Mouse (Mus musculus) gastrocnemius, postnatal 10 days (tissue): ENCODE data around the gene Zkscan5. TPM values are rescaled to one million over a fixed set of nuclear protein-coding genes. Genes with fewer than 3 reads are reported as not detected.
"Not testable (repeated sequence)": the region's sequence is repeated elsewhere in the genome, so short reads cannot be mapped to it uniquely, and the experiment has no call there.

ENCODE experiments used
- DNase-seq: peaks from one replicate; pipeline ENCODE4 v3.0.0; 2021; ENCODE audit warnings: mixed read lengths
- total RNA-seq, 2 experiments: library from RNA; stranded (reverse); gene quantifications; 2 replicates each; pipeline ENCODE4 v1.2.3; 2021

The Zkscan5 gene
- total RNA-seq, 2 experiments from 2014 or later, result 7.7 to 9.9 TPM

DNA sequence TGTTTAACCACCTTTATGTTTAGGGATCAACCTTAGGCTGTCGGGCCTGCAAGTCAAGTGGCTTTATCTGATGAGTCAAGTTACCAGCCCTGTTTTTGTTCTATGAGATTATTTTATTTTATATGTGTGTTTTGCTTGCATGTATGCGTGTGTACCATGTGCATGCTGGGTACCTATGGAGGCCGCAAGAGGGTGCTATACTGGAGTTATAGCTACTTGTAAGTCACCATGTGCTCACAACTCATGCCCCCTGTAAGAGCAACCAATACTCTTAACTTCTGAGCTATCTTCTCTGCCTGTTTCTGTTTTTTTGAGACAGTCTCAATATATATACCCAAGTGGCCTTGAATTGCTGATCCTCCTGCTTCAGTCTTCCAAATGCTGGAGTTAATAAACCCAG lies 9.1 kb downstream of the Zkscan5 start:
- DNase-seq, result no peak

DNA sequence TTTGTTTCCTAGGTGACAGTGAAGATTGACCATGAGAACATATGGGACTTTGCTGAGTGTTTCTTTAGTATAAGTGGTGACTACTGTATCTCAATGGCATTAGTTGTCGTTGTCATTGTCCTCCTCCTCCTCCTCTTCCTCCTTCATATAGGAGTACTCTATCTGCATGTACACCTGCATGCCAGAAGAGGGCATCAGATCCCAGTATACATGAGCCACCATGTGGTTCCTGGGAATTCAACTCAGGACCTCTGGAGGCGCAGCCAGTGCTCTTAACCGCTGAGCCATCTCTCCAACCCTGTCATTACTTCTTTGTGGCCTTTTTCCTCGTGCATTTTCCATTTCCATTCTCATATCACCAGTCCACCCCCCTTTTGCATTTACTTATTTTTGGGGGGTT lies 10.3 kb downstream of the Zkscan5 start:
- no peak for DNase-seq

DNA sequence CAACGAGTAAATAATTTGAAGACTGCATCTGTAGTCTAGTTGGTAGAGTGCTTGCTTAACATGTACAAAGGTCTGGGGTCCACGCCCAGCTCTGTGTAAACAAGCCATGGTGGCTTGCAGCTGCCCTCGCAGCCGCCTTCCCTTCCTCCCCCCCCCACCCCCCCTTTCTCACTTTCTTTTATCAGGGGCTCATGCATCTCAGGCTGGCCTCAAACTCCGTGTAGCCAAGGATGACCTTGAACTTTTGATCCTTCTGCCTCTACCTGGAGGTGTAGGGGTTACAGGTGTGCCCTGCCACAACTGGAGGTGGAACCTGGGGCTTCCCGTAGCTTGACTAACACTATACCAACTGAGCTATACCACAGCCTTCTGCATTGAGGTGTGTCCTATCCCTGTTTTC lies 13.4 kb downstream of the Zkscan5 start:
- DNase-seq, result no peak

DNA sequence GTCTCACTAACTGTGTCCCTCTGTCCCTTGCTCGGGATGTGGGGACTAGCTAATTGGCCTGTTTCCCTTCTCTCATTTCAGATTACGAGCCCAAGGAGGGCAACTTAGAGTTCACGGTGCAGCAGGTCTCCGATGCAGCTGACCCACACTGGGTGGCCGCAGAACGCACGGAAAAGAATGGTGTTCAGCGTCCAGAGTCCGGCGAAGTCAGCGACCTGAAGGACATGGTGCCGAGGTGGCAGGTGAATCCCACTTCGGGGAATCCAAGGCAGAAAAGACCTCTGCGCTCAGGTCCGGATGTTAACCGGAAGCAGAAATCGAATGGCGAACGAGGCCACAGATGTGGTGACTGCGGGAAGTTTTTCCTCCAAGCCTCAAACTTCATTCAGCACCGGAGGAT lies 13.8 kb downstream of the Zkscan5 start:
- DNase-seq, result no peak

DNA sequence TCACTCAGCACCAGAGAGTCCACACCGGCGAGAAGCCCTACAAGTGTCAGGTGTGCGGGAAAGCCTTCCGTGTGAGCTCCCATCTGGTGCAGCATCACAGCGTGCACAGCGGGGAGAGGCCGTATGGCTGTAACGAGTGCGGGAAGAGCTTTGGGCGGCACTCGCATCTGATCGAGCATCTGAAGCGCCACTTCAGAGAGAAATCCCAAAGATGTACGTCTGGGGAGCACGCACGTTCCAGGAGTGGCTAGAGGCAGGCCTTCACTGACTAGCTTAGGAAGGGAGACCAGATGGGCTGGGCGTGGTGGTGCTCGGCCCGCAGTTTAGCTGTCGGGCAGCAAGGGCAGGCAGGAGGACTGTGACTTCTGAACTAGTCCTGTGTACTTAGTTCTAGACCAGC lies 14.3 kb downstream of the Zkscan5 start:
- no peak for DNase-seq

DNA sequence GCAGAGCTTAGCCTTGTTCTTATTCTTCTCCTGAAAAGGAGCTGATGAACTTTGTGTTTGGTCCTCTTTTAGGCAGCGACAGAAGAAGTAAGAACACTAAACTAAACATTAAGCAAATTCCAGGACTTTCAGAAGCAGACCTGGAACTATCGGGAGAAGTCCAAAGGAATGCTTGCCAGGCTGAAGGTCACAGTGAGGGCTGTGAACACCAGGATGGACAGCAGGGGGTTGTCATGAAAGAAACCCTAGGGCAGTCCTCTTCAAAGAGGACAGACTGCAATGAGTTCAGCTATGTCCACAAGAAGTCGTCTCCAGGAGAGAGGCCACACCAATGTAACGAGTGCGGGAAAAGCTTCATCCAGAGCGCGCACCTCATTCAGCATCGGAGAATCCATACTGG lies 15.6 kb downstream of the Zkscan5 start:
- no peak for DNase-seq

DNA sequence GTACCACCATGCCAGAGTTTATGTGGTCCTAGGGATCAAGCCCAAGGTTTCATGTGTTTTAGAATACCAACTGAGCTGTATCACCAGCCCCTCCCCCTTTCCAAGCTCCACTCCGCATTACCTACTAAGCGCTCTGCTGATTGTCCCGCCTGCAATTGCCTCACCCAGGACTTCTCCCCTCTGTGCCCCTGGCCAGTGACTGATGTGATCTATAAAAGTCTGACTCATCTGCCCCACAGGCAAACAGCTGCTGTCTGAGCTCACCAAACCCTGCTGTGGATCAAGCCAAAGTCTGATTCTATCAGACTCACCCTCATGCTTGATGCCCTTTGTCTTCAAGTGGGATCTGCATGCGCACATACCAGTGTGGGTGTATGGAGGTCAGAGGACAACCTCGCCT lies 18.5 kb downstream of the Zkscan5 start:
- DNase-seq, result no peak

DNA sequence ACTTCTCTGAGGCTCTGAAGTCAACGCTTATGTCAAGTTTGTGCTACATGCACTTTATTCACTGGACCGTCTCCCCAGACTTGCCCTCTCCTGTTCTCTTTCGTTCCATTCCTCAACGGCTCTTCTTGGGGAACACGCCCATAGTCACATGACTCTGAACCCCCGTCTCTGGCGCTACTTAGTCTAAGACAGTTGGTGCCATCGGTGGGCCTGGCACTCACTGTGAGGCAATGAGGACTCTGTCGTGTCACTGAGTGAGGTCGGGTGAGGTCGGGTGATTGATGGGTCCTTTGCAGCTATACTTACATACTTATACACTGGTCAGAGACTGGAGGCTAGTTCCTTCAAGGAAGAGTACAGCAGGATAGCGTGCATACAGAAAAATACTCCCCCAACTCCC lies 19.0 kb downstream of the Zkscan5 start:
- no peak for DNase-seq

DNA sequence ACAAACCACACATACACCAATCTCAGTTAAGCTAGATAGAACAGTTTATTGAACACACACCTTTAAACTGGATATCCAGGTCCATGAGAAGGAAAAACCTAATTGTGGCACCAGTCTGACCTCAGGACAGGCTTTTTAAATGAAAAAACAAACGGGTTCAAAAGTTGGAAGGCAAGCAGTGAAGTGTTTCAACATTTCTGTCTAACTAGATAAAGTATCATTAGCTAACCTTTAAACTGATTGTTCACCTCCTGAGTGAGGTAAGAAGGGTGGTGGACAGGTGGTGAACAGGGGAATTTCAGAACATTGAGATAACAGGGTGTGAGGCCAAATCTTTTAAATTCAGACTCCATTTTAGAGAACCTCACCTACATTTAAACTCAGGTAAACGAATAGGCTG lies 22.1 kb downstream of the Zkscan5 start:
- no peak for DNase-seq

DNA sequence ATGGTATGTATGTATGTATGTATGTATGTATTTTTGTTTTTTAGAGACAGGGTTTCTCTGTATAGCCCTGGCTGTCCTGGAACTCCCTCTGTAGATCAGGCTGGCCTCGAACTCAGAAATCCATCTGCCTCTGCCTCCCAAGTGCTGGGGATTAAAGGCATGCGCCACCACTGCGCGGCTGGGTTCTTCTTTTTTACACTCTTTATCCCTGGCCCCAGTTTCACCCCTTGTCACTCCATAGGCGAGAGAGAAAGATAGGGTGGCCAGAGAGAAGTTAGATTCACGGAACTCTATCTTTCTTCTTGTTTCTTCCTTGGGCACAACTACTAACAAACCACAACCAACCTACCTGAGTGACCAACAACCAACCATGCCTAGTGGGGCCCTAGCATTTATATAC lies 24.9 kb downstream of the Zkscan5 start:
- not testable (repeated sequence) for DNase-seq

DNA sequence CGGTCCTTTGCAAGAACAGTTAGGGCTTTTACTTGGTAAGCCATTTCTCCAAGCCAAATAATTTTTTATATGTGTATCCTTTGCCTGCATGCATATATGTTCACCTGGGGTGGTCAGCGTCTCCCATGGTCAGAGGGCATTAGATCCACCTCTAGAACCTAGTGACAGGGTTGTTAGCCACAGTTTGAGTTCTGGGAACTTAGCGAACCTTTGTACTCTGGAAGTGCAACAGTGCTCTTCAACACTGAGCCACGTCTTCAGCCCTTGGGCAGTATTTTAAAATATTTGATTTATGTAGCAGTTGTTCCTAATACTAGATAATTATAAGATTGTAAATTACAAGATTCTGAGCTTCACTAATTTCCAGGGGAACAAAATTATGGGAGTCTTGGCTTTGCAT lies 26.3 kb downstream of the Zkscan5 start:
- no peak for DNase-seq

DNA sequence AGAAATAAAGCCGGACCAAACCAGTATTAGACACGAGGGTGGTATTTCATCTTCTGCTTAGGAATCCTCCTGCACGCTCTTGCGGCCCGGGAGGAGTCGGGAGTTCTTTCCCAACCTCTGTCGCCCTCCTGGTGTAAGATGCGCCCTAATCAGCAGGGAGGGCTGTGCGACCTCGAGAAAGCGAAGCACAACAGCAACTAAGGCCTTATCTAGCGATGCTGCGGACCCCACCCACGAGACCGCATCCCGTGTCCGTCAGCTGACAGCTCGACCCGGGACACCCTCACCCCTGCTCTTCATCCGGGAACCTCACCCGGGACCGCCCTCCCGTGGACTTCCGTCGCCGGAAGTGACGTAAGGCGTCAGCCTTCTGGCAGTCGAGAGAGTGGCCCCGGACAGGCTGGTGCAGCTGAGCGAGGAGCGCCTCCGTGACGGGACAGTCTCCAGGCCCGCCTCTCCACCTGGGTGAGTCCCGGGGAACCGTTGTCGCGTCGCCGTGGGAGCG lies 27.1 kb downstream of the Zkscan5 start, which contains the start of gene Zfp655:
Gene Zfp655, plus strand, starts transcription at position 349 of the 505 bp plus-strand sequence.
- DNase-seq, result peak; percentile 95

DNA sequence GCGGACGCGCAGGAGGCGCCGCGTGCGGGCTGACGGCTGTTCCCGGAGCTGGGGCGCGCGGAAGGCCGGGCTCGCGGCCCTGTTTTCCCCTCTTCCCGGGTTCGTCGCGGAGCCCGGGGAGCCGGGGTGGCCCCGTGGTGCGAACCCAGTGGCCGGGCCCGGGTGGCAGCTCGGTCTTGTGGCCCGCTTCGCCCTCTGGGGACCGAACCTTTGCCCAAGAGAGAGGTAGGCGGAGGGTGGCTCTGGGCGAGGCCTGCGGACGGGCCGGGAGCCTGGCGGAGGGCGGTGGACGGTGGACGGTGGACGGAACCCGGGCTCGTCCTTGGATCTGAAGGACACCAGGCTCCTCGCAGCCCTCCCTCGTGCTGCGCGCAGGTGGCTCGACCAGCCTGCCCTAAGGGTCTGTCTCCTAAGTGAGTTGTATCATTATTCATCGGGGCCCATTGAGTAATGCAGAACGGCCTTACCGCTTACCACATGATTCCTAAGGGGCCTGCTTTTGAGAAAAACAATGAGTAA lies 27.6 kb downstream of the Zkscan5 start:
- DNase-seq, result no peak

DNA sequence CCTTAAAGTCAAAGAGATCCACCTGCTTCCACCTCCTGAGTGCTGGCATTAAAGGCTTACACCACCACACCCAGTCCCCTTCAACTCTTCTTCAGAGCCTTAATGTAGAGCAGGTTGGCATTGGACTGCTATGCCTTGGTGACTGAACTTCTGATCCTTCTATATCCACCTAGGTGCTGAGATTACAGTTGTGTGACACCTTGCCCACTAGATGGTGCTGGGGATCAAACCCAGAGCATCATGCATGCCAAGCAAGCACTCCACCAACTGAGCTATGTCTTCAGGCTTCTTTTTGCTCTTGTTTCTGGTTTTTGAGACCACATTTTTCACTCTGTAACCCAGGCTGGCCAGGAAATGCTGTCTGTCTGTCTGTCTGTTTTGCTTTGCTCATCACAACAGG lies 30.3 kb downstream of the Zkscan5 start:
- DNase-seq, result no peak

DNA sequence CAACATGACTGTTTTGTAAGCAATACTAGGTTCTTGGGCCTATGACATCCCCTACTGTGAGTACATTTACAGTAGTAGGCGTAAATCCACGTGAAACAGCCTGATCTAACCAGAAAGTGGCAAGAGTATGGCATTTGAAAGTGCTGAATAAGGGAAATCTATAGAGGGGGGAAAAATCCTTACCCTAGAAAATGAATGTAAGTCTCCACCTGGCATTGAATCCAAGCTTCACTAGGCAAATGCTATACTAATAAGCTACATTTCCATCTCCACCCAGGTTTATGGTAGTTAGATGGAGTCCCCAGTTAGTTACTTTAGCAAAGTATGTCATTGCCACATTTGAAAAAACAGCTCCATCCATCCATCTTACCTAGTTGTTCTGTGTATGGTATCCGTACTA lies 45.2 kb downstream of the Zkscan5 start:
- DNase-seq, result no peak

Other genes starting within 250 kb of the Zkscan5 start
- 10 to 100 TPM; 15.7 to 20.2 TPM for gene Smurf1, start 238.7 kb upstream of the Zkscan5 start, total RNA-seq
- not detected for gene Gm4871, start 171.8 kb upstream of the Zkscan5 start, total RNA-seq
- not detected for gene 1700018F24Rik, start 161.6 kb upstream of the Zkscan5 start, total RNA-seq
- 10 to 100 TPM; 42.7 to 43.7 TPM for gene Arpc1a, start 120.7 kb upstream of the Zkscan5 start, total RNA-seq
- gene Kpna7, start 120.5 kb upstream of the Zkscan5 start, total RNA-seq, result not detected
- 10 to 100 TPM; 78.4 to 98.3 TPM for gene Arpc1b, start 90.3 kb upstream of the Zkscan5 start, total RNA-seq
- 10 to 100 TPM; 70.6 to 74.2 TPM for gene Pdap1, start 64.3 kb upstream of the Zkscan5 start, total RNA-seq
- 10 to 100 TPM; 66.9 to 70.9 TPM for gene Bud31, start 64.2 kb upstream of the Zkscan5 start, total RNA-seq
- gene Ptcd1, start 37.5 kb upstream of the Zkscan5 start, total RNA-seq, result 10 to 100 TPM in 1 of 2 experiments, 1 to 10 TPM in 1; 9.9 to 11.0 TPM
- gene Cpsf4, start 37.3 kb upstream of the Zkscan5 start, total RNA-seq, result 10 to 100 TPM; 11.6 to 13.8 TPM
- gene Atp5j2, start 12.5 kb upstream of the Zkscan5 start, total RNA-seq, result 100 to 1,000 TPM; 566 to 668 TPM
- 1 to 10 TPM; 6.1 to 6.6 TPM for gene Zkscan14, start 2.7 kb upstream of the Zkscan5 start, total RNA-seq
- 10 to 100 TPM; 13.7 to 16.9 TPM for gene Zfp655, start 27.2 kb downstream of the Zkscan5 start, total RNA-seq
- 10 to 100 TPM; 10.9 to 12.0 TPM for gene Zscan25, start 75.9 kb downstream of the Zkscan5 start, total RNA-seq
- not detected for gene Cyp3a57, start 140.7 kb downstream of the Zkscan5 start, total RNA-seq